Mouse (Mus musculus) layer of hippocampus, adult 9-10 months (tissue): ENCODE measurements at regions not wholly inside any gene's neighbourhood (a gene's known extent, or its start where the extent isn't known, plus 50 kb on each side); places are given as distances from the start of the nearest gene placed in this dataset.

Experiments used
- DNase-seq: peaks from one replicate; pipeline ENCODE4 v3.0.0; 2022; ENCODE audit warnings: low spot score

GRCm38 (mm10) chr15:63724543-63725186 lies 120.3 kb downstream of the Gsdmc2 start:
- DNase-seq: no peak

- no peak for DNase-seq
Observed at GRCm38 (mm10) chr15:63722991-63723390, 122.0 kb downstream of the Gsdmc2 start.

- peak; percentile 5 for DNase-seq
Observed at GRCm38 (mm10) chr15:63721669-63722357, 123.2 kb downstream of the Gsdmc2 start.

DNA sequence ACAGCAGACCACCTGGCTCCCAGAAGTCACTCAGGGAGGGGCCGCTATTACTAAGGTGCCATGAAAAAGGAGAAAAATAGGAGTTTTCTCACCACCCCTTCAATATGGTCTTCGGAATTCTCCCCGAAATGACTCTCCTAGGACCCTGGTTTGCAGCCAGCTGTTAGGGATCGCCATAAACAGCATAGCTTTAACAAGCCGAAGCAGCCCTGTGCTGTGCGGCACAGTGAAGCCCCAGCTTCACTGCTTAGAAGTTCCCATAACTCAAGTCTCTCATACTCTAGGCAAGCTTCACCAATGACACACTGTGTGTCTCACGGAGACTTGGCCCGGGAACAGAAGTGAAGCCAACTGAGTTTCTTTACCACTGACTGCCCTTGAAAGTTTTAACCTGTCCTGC lies 127.2 kb downstream of the Gsdmc2 start:
- no peak for DNase-seq

GRCm38 (mm10) chr15:63713697-63714096 lies 131.3 kb downstream of the Gsdmc2 start:
- DNase-seq: no peak

- no peak for DNase-seq
Observed at GRCm38 (mm10) chr15:63710381-63710780, 134.6 kb downstream of the Gsdmc2 start.

DNA sequence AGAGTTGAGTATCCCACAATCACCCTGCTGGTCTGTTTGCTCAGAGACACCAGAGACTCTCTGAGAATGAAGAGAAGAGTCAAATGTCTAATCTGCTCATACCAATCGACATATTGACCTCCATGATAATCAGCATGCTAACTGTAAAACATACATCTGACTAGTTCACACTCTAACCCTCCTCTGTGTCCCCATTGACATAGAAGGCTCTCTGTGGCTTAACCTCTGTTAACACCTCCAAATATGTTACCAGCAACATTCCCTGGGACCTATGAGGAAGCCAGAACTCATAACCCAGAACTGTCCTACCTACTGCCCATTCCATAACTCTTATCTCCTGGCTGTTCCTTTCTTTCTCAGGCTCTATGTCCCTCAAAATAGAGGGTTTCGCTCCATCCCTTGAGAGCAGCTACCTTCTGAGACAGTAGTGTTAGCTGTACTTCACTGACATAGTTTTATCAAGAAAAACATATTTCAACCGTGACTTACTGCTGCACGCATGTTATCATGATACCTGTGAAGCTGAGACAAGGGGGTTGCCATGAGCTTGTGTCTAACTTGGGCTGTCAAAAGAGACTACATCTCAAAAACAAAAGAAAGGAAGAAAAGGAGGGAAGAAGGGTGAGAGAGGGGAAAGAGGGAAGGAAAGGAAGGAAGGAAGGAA lies 135.6 kb downstream of the Gsdmc2 start:
- no peak for DNase-seq

- no peak for DNase-seq
Observed at GRCm38 (mm10) chr15:63704636-63705035, 140.3 kb downstream of the Gsdmc2 start.

DNA sequence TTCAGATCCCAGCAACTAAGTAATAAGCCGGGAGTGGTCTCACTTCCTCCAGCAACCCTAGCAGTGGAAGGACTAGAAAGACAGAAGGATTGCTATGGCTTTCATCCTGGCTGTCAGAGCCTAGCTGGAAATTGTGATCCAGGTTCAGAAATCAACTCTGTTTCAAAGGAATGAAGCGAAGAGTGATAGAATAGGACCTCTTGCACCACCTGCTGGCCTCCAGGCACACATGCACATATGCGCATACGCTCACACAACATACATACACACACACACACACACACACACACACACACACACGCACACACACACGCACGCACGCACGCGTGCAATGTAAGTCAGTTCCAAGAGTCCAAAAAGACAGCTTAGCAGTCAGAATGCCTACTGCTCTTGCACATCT lies 147.1 kb downstream of the Gsdmc2 start:
- no peak for DNase-seq

DNA sequence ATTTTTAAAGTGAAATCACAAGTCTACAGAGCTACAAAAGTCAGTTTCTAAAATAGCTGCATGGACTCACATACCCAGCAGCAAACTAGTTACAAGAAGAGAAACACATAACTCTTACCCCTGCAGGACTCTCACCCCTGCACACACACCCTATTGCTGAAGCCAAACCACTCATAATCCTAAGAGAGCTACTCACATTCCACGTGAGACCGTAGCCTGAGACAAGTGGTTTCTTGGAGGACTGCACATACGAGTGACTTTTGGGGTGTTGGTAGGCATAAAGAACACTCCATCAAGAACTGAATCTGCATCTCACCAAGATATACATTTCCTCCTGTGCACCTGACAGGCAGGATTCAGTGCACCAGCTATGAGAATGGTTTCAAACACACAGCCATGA lies 150.8 kb downstream of the Gsdmc2 start:
- DNase-seq: no peak

DNA sequence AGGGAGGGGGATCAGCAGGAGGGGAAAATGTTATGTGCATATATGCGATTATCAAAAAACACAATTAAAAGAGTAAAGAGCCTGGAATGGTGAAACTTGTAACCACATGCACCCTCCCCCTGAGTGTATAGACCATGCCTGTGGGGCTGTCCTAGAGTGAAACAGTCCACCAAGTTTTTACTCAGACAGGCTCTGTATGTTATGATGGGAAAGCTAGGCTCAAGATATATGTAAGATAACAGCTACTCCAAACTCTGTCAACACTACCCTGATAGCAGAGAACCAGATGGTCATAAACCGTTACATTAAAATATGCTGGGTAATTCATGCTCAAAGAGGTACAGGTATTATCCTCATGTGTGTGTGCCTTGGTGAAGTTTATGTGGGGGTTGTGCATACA lies 151.4 kb downstream of the Gsdmc2 start:
- DNase-seq: no peak

- DNase-seq: no peak
Observed at GRCm38 (mm10) chr15:63692491-63693295, 152.3 kb downstream of the Gsdmc2 start.

DNA sequence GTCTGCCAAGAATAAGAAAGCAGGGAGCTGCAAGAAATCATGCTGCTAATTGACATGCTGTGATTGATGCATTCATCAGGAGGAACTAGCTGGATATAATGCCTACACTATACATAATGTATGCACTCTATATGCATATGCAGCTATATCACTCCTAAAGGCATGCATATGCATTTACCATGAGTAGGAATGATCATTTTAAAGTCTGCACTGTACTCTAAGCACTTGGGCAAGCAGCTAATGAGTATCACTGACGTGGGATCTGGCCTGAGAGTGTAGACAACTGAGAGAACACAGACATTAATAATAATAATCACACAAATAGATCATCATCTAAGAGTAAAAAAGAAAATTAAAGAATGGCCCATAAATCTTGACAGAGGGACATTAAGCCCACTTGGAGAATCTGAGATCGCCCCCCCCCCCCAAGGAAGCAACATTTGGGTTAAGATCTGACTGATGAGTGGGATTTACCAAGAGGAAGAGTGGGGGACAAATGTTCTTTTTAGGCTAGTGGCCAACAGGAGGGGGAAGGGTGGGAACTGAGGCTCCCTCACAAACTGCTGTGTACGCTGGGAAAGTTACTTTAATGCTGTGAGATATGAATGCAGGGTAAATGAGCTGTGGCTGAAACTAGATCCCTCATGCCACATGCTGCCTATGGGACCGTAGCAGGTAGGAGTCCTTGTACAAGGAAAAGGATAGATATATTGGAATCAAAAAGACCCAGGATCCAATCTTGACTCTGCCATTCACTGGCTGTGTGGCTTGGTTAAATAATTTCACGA lies 155.0 kb downstream of the Gsdmc2 start:
- DNase-seq: no peak

- DNase-seq: no peak
Observed at GRCm38 (mm10) chr15:63687852-63688251, 157.1 kb downstream of the Gsdmc2 start.

DNA sequence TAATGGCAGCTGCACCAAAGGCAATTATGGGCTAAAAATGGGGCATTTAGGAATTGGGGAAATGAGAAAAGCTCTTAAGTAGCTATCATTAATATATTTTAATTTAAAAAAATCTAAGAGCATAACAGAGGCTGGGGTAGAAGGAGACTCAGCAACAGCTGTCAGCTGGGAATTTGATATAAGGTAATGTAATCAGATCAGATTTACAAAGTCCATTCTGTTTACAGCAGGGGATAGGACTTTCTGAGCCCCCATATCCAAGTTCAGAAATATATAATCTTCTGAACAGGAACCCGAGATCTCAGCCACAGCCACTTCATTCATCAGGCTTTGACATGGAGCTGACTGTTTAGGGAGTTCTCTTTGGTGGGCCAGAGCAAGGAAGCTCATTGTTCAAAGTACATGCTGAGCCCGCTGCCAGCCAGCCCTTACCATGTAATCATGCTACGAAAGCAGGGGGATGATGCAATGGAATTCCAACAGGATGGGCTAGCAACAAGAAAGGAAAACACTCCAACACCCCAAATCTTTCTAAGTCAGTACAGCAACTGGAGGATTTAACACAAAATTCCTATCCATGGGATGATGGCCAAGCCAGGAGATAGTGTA lies 157.9 kb downstream of the Gsdmc2 start:
- no peak for DNase-seq

GRCm38 (mm10) chr15:63679984-63680925 lies 164.7 kb downstream of the Gsdmc2 start:
- DNase-seq: no peak

DNA sequence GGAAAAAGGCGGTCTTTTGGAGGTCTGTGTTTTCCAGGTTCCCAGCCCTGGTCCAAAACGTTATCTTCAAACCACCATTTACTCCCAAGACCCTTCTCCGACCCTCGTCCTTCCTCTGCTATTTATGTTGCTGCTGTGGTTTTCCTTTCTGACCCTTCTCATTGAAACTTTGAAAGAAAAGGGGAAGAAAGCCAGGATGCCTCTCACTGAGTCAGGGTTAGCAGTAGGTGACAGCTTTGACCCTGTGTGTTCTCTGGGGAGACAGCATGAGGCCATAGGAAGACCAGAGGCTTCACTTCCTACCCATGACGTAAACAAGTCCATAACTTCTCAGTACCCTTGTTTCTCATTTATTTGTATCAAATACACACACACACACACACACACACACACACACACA lies 166.1 kb downstream of the Gsdmc2 start:
- DNase-seq: no peak

DNA sequence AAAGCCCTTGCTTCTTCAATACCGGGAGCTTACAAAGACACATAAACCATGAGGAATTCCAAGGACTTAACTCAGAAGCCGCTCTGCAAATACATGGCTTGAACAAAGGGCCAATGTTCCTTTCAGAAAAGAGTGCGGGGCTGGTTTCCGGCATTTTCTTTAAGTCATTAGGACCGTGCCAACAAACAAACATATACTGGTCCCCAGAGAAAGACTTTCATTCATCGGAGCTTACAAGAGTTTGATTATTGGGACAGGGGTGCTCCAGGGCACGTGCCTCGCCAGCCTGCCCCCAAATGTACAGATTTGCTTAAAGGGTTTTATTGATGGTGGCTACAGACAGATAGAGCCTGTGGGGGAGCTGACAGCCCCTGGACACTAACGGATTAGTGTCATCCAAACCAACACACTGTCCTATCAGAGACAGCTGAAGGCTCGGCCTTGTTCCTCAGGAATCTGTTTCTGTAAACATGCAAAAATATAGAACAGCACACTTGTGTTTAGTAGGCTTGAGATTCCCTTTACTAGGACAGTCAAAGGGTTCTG lies 169.4 kb downstream of the Gsdmc2 start:
- no peak for DNase-seq

GRCm38 (mm10) chr15:63674404-63674803 lies 170.6 kb downstream of the Gsdmc2 start:
- no peak for DNase-seq

DNA sequence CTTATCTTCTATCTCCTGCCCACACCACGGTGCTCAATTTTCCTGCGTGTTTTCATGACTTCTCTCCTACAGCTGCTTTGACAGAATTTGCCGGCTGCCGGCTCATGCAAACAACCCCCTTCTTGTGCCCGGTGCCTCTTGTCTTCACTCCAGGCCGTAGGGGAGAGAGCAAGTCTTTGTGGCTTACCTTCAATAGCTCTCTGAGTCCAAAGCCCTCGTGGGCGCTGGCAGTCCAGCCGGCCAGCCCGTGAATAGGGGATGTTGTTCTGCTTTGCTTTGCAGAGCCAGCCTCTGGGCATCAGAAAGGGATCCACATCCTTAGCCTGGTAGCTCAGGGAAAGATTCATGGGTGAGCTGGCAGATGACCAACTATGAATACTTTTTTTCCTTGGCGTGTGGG lies 173.9 kb downstream of the Gsdmc2 start:
- DNase-seq: no peak
